Mouse (Mus musculus) NIH3T3 (cell line): ENCODE results near the gene Pgghg.
A peak's percentile ranks its signal among the peaks of the same experiment; 100 is the strongest.

ENCODE experiments used
- DNase-seq: peaks from one replicate; pipeline ENCODE4 v3.0.0-alpha.2; 2012; ENCODE audit warnings: low read depth

The Pgghg gene

GRCm38 (mm10) chr7:140941222-140942051 lies at the start of gene Pgghg:
Gene Pgghg, plus strand, starts transcription at chr7:140941391.
- peak; percentile 93 for DNase-seq

GRCm38 (mm10) chr7:140894031-140894430 lies 47.2 kb upstream of the Pgghg start:
- no peak for DNase-seq

- DNase-seq, result no peak
Observed at GRCm38 (mm10) chr7:140894611-140895010, 46.6 kb upstream of the Pgghg start.

GRCm38 (mm10) chr7:140897863-140898262 lies 43.3 kb upstream of the Pgghg start:
- no peak for DNase-seq

GRCm38 (mm10) chr7:140899121-140899520 lies 42.1 kb upstream of the Pgghg start:
- DNase-seq, result no peak

GRCm38 (mm10) chr7:140900220-140900619 lies 41.0 kb upstream of the Pgghg start, which contains the start of gene Cox8b:
Gene Cox8b, minus strand, starts transcription at chr7:140900446.
- DNase-seq, result no peak

GRCm38 (mm10) chr7:140902036-140902875 lies 38.9 kb upstream of the Pgghg start:
- no peak for DNase-seq

GRCm38 (mm10) chr7:140903212-140903611 lies 38.0 kb upstream of the Pgghg start:
- peak; percentile 84 for DNase-seq

GRCm38 (mm10) chr7:140905642-140906081 lies 35.5 kb upstream of the Pgghg start:
- no peak for DNase-seq

GRCm38 (mm10) chr7:140907131-140907530 lies 34.1 kb upstream of the Pgghg start:
- no peak for DNase-seq

GRCm38 (mm10) chr7:140907697-140908096 lies 33.5 kb upstream of the Pgghg start:
- no peak for DNase-seq

GRCm38 (mm10) chr7:140908181-140908580 lies 33.0 kb upstream of the Pgghg start:
- no peak for DNase-seq

GRCm38 (mm10) chr7:140908634-140909107 lies 32.5 kb upstream of the Pgghg start:
- peak; percentile 85 for DNase-seq

GRCm38 (mm10) chr7:140912293-140912692 lies 28.9 kb upstream of the Pgghg start:
- DNase-seq, result no peak

- peak; percentile 50 for DNase-seq
Observed at GRCm38 (mm10) chr7:140912846-140913482, 28.2 kb upstream of the Pgghg start.

GRCm38 (mm10) chr7:140914031-140914690 lies 27.0 kb upstream of the Pgghg start:
- no peak for DNase-seq

- DNase-seq, result no peak
Observed at GRCm38 (mm10) chr7:140919911-140920310, 21.3 kb upstream of the Pgghg start.

GRCm38 (mm10) chr7:140920418-140921029 lies 20.7 kb upstream of the Pgghg start, which contains the start of gene Nlrp6:
Gene Nlrp6, plus strand, starts transcription at chr7:140920902.
- no peak for DNase-seq

- no peak for DNase-seq
Observed at GRCm38 (mm10) chr7:140921225-140921975, 19.8 kb upstream of the Pgghg start.

GRCm38 (mm10) chr7:140922398-140923069 lies 18.7 kb upstream of the Pgghg start:
- DNase-seq, result no peak
